Mouse (Mus musculus) retina, adult 2 months (tissue): ENCODE results near the gene Tufm.

Source experiments
- DNase-seq: peaks from one replicate; pipeline ENCODE4 v3.0.0-alpha.2; 2012; ENCODE audit warnings: low read depth, low spot score

Gene Tufm

GRCm38 (mm10) chr7:126487052-126487483 lies at the start of gene Tufm:
Gene Tufm (plus strand): TSS chr7:126487361.
- DNase-seq: peak; percentile 97

GRCm38 (mm10) chr7:126440134-126440533 lies 47.0 kb upstream of the Tufm start:
- DNase-seq: no peak

- no peak for DNase-seq
Observed at GRCm38 (mm10) chr7:126443997-126444396, 43.2 kb upstream of the Tufm start.

- DNase-seq: no peak
Observed at GRCm38 (mm10) chr7:126444536-126444935, 42.6 kb upstream of the Tufm start.

- no peak for DNase-seq
Observed at GRCm38 (mm10) chr7:126445104-126445815, 41.9 kb upstream of the Tufm start.

GRCm38 (mm10) chr7:126446217-126446616 lies 40.9 kb upstream of the Tufm start:
- no peak for DNase-seq

- DNase-seq: no peak
Observed at GRCm38 (mm10) chr7:126448481-126448880, 38.7 kb upstream of the Tufm start.

GRCm38 (mm10) chr7:126449991-126450390 lies 37.2 kb upstream of the Tufm start:
- DNase-seq: no peak

- no peak for DNase-seq
Observed at GRCm38 (mm10) chr7:126450641-126451040, 36.5 kb upstream of the Tufm start.

- no peak for DNase-seq
Observed at GRCm38 (mm10) chr7:126452244-126452643, 34.9 kb upstream of the Tufm start.

GRCm38 (mm10) chr7:126453861-126454260 lies 33.3 kb upstream of the Tufm start:
- no peak for DNase-seq

GRCm38 (mm10) chr7:126455242-126455641 lies 31.9 kb upstream of the Tufm start:
- DNase-seq: no peak

- no peak for DNase-seq
Observed at GRCm38 (mm10) chr7:126456382-126457266, 30.5 kb upstream of the Tufm start.

- no peak for DNase-seq
Observed at GRCm38 (mm10) chr7:126458225-126458624, 28.9 kb upstream of the Tufm start.

- no peak for DNase-seq
Observed at GRCm38 (mm10) chr7:126458844-126459618, 28.1 kb upstream of the Tufm start.

- no peak for DNase-seq
Observed at GRCm38 (mm10) chr7:126460623-126461399, 26.4 kb upstream of the Tufm start.

- DNase-seq: no peak
Observed at GRCm38 (mm10) chr7:126461626-126462025, 25.5 kb upstream of the Tufm start.

GRCm38 (mm10) chr7:126463004-126463403 lies 24.2 kb upstream of the Tufm start, which contains the start of gene Atp2a1:
Gene Atp2a1 (minus strand): TSS chr7:126463108.
- DNase-seq: no peak

- no peak for DNase-seq
Observed at GRCm38 (mm10) chr7:126463547-126463946, 23.6 kb upstream of the Tufm start.

GRCm38 (mm10) chr7:126464121-126464520 lies 23.0 kb upstream of the Tufm start:
- DNase-seq: no peak

GRCm38 (mm10) chr7:126464836-126465235 lies 22.3 kb upstream of the Tufm start:
- DNase-seq: no peak
